Mouse (Mus musculus) forebrain, postnatal 0 days (tissue): ENCODE measurements around the gene Gmcl1. TPM values are rescaled to one million over a fixed set of nuclear protein-coding genes. Genes with fewer than 3 reads are reported as not detected.

Experiments used
- ATAC-seq: fragments of 200-750 bp; cut with Nextera tagmentation; 2 replicates; pipeline ENCODE4 v1.8.0; 2017; ENCODE audit warnings: mild to moderate bottlenecking, moderate library complexity
- DNase-seq: peaks from one replicate; pipeline ENCODE4 v3.0.0-alpha.2; 2015
- H3K27ac ChIP-seq: fragments of 300-500 bp; sonication (generic); 2 replicates; pipeline ENCODE4 v1.5.1; 2014; ENCODE audit warnings: low read depth, mild to moderate bottlenecking, antibody characterized with exemption, low read length, moderate library complexity, mixed read lengths
- H3K27me3 ChIP-seq: fragments of 300-500 bp; sonication (generic); 2 replicates; pipeline ENCODE4 v1.6.1; 2014; ENCODE audit warnings: mild to moderate bottlenecking, low read length, mixed read lengths; ENCODE audit not compliant: insufficient read depth
- H3K36me3 ChIP-seq: fragments of 300-500 bp; sonication (generic); 2 replicates; pipeline ENCODE4 v1.6.1; 2014; ENCODE audit warnings: mild to moderate bottlenecking, moderate library complexity; ENCODE audit not compliant: insufficient read depth
- H3K4me1 ChIP-seq: fragments of 300-500 bp; sonication (generic); 2 replicates; pipeline ENCODE4 v1.6.1; 2014; ENCODE audit warnings: antibody characterized with exemption; ENCODE audit not compliant: insufficient read depth
- H3K4me2 ChIP-seq: fragments of 300-500 bp; sonication (generic); 2 replicates; pipeline ENCODE4 v1.6.1; 2014; ENCODE audit warnings: low read depth, mild to moderate bottlenecking, moderate library complexity
- H3K4me3 ChIP-seq: fragments of 300-500 bp; sonication (generic); 2 replicates; pipeline ENCODE4 v1.5.1; 2014; ENCODE audit warnings: low read depth, low read length, mixed read lengths
- H3K9ac ChIP-seq: fragments of 300-500 bp; sonication (generic); 2 replicates; pipeline ENCODE4 v1.6.1; 2014; ENCODE audit warnings: mild to moderate bottlenecking
- H3K9me3 ChIP-seq: fragments of 300-500 bp; sonication (generic); 2 replicates; pipeline ENCODE4 v1.6.1; 2016; ENCODE audit warnings: low read length
- CTCF ChIP-seq: sonication (generic); IDR thresholded peaks from 2 replicates; pipeline ENCODE4 v1.5.1; 2016; ENCODE audit warnings: antibody characterized with exemption, control low read depth, low read depth
- WGBS: fragments of 180-500 bp; shearing (Covaris S2); extraction: QIAGEN DNeasy Blood & Tissue Kit; methylation state at CpG from one replicate; pipeline ENCODE4 v1.1.7; 2014; 5-methylcytosine and 5-hydroxymethylcytosine counted together
- polyA plus RNA-seq: library from polyadenylated mRNA; unstranded; fragments of >200 nt; fragmentation: Nextera tagmentation; extraction: Ambion mirVana; gene quantifications from 2 replicates; pipeline ENCODE4 v1.2.1, GENCODE M21; 2015
- total RNA-seq: library from RNA; depleted of rRNA; stranded (reverse); fragments of >200 nt; gene quantifications from 2 replicates; pipeline ENCODE4 v1.2.3, GENCODE M21; 2014

Gmcl1 gene
- total and polyA plus RNA-seq, 2 experiments from 2014 or later = 23.6 to 26.5 TPM

DNA sequence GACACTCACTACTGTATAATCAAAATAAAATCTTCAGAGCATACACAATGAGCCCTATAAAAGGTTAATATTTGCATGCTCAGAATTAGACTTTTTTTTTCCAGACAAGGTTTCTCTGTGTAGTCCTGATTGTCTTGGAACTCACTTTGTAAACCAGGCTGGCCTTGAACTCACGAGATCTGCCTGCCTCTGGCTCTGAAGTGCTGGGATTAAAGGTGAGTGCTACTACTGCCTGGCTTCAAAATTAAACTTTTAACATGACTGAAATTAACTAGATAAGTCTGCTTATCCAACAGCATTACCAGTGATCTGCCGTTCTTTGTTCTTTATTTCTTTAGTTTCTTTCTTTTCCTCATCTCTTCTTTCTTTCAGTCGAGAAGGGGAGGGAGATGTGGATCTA, 51.9 kb downstream of the Gmcl1 start:
- DNase-seq = no peak
- WGBS = 88% methylated on average over 3 of the region's 3 CpGs

GRCm38 (mm10) chr6:86678341-86678740, 54.8 kb downstream of the Gmcl1 start:
- Histone ChIP-seq H3K9me3 (no peaks in the 10 kb centered on the region), H3K4me1 (0 out of 2 replicates have a peak, but pooled peaks cover 1% of the 10 kb centered on the region), H3K4me3 (no peak overlapping the region), H3K27ac (no peak overlapping the region), H3K4me2 (no peak overlapping the region), H3K36me3 (peaks cover 78% of the 10 kb centered on the region), H3K27me3 (no peaks in the 10 kb centered on the region), H3K9ac (no peak overlapping the region)
- ATAC-seq = no peak
- 87% methylated on average over 6 of the region's 6 CpGs for WGBS
- no peak for DNase-seq
- no peak for TF ChIP-seq CTCF

More for the DNA sequence above, 51.9 kb downstream of the Gmcl1 start:
- Histone ChIP-seq H3K4me2 (no peak overlapping the region), H3K9ac (no peak overlapping the region), H3K9me3 (no peaks in the 10 kb centered on the region), H3K36me3 (peaks cover 55% of the 10 kb centered on the region), H3K4me1 (peaks cover 7% of the 10 kb centered on the region), H3K4me3 (no peak overlapping the region), H3K27ac (no peak overlapping the region), H3K27me3 (no peaks in the 10 kb centered on the region)
- no peak for ATAC-seq
- no peak for TF ChIP-seq CTCF

GRCm38 (mm10) chr6:86670873-86671272, 62.3 kb downstream of the Gmcl1 start:
- TF ChIP-seq CTCF = peak; percentile 97
- H3K4me1 ChIP-seq = peaks cover 10% of the 10 kb centered on the region
- H3K4me2 ChIP-seq = no peak overlapping the region
- DNase-seq = peak; percentile 88
- no peaks in the 10 kb centered on the region for H3K9me3 ChIP-seq
- no peak overlapping the region for H3K4me3 ChIP-seq
- H3K9ac ChIP-seq = no peak overlapping the region
- H3K36me3 ChIP-seq = peaks cover 40% of the 10 kb centered on the region
- no peak overlapping the region for H3K27ac ChIP-seq
- ATAC-seq = no peak
- 19% methylated on average over 2 of the region's 2 CpGs for WGBS
- H3K27me3 ChIP-seq = no peaks in the 10 kb centered on the region

GRCm38 (mm10) chr6:86669240-86669727, 63.9 kb downstream of the Gmcl1 start:
- Histone ChIP-seq H3K4me1 (peaks cover 10% of the 10 kb centered on the region), H3K9me3 (no peaks in the 10 kb centered on the region), H3K4me2 (peak overlapping the region; percentile 83), H3K27ac (peak overlapping the region; percentile 64), H3K9ac (peak overlapping the region; percentile 80), H3K27me3 (no peaks in the 10 kb centered on the region), H3K36me3 (peaks cover 34% of the 10 kb centered on the region), H3K4me3 (peak overlapping the region; percentile 96)
- DNase-seq (peak; percentile 100), ATAC-seq (peak; percentile 99)
- WGBS = under 1% methylated on average over 35 of the region's 37 CpGs
- TF ChIP-seq CTCF = no peak

- TF ChIP-seq CTCF = no peak
- H3K9ac ChIP-seq = peak within 1 kb of the TSS; percentile 80
- no peaks in the 10 kb centered on the region for H3K9me3 ChIP-seq
- DNase-seq (no peak), ATAC-seq (no peak)
- peak within 1 kb of the TSS; percentile 83 for H3K4me2 ChIP-seq
- WGBS = 3% methylated on average over 66 of the region's 76 CpGs
- peaks cover 10% of the 10 kb centered on the region for H3K4me1 ChIP-seq
- H3K27ac ChIP-seq = peak within 1 kb of the TSS; percentile 64
- peak within 1 kb of the TSS; percentile 96 for H3K4me3 ChIP-seq
- no peaks in the 10 kb centered on the region for H3K27me3 ChIP-seq
- peaks cover 31% of the 10 kb centered on the region for H3K36me3 ChIP-seq
Observed at GRCm38 (mm10) chr6:86668580-86669239, 64.5 kb downstream of the Gmcl1 start, which contains the start of gene Mxd1. Gene Mxd1, minus strand, starts transcription at chr6:86669161.

DNA sequence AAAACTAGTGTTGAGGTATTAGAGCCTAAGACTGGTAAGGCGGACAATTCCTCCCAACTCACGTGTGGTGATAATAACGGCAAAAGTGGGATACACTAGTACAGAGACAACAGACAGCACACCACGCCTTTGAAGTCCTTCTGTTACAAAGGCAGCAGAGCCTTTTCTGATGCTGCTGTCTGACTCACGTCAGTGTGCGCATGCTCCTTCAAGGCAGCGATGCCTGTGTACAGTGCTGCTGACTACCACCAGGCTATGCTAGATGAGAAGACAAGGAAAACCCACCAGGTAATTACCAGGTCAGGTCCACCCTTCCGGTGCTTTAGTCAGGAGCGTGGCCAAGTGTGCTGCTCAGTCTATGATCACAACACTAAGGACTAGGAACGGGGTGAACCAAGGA, 66.1 kb downstream of the Gmcl1 start:
- no peak for ATAC-seq
- TF ChIP-seq CTCF = no peak
- WGBS = 91% methylated on average over 10 of the region's 10 CpGs

GRCm38 (mm10) chr6:86665560-86666307, 67.4 kb downstream of the Gmcl1 start:
- ATAC-seq (no peak), DNase-seq (no peak)
- no peaks in the 10 kb centered on the region for H3K9me3 ChIP-seq
- peaks cover 10% of the 10 kb centered on the region for H3K4me1 ChIP-seq
- no peak overlapping the region for H3K4me2 ChIP-seq
- WGBS = 87% methylated on average over 17 of the region's 17 CpGs
- H3K27ac ChIP-seq = no peak overlapping the region
- no peak for TF ChIP-seq CTCF
- H3K36me3 ChIP-seq = peaks cover 34% of the 10 kb centered on the region
- no peak overlapping the region for H3K9ac ChIP-seq
- H3K27me3 ChIP-seq = no peaks in the 10 kb centered on the region
- H3K4me3 ChIP-seq = no peak overlapping the region

More for the DNA sequence above, 66.1 kb downstream of the Gmcl1 start:
- Histone ChIP-seq H3K9me3 (no peaks in the 10 kb centered on the region), H3K27ac (no peak overlapping the region), H3K9ac (no peak overlapping the region), H3K4me1 (peaks cover 10% of the 10 kb centered on the region), H3K4me2 (peak overlapping the region; percentile 77; the same call in 1 of the 2 replicates), H3K36me3 (peaks cover 29% of the 10 kb centered on the region), H3K27me3 (no peaks in the 10 kb centered on the region), H3K4me3 (no peak overlapping the region)
- no peak for DNase-seq
